Mouse (Mus musculus) cortical plate, adult 2 months (tissue): ENCODE data around the gene Capn5.

Experiments
- CTCF ChIP-seq: fragments of 200-500 bp; IDR thresholded peaks from 2 replicates; pipeline ENCODE4 v1.5.1; 2011; ENCODE audit warnings: mild to moderate bottlenecking, control low read depth, low read length; ENCODE audit not compliant: insufficient read depth; ENCODE audit errors: extremely low read depth
- POLR2A ChIP-seq: fragments of 200-500 bp; IDR thresholded peaks from 2 replicates; pipeline ENCODE4 v1.6.1; 2011; ENCODE audit warnings: mild to moderate bottlenecking, low read length, control low read depth; ENCODE audit not compliant: insufficient read depth; ENCODE audit errors: extremely low read depth

- TF ChIP-seq POLR2A (no peak), CTCF (no peak)
These were observed 3.0 kb downstream of the Capn5 start for GRCm38 (mm10) chr7:98174883-98175755.
